Mouse (Mus musculus): Measurements from ENCODE around the gene Npas4. TPM values are rescaled to one million over a fixed set of nuclear protein-coding genes. Genes with fewer than 3 reads are reported as not detected.

Gene Npas4
- polyA plus RNA-seq, 1 experiment from 2014 or later: 0.20 TPM

DNA sequence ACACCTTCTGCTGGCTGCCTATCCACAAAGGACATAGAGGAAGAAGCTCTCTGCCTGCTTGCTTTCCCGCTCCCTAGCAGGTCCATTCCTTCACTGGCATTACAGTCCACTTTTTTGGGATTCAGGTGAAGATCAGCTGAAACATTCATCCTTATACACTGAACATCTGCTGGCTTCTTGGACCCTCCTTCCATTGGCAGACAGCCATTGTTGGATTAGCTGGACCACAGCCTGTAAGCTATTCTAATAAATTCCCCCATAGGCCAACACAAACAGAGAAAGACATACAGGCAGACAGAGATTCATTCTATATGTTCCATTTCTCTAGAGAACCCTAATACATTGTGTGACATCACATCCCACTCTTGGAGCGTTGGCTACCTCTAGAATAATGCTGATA is 53.2 kb downstream of the Npas4 start:
- Histone ChIP-seq H3K4me2 (replicated peaks) (no peak overlapping the region), H3K27me3 (peaks cover 18% of the 10 kb centered on the region), H3K27ac (replicated peaks) (no peak overlapping the region), H3K9me3 (no peaks in the 10 kb centered on the region), H3K36me3 (no peaks in the 10 kb centered on the region), H3K4me1 (no peaks in the 10 kb centered on the region), H3K4me3 (no peak overlapping the region), H3K9ac (replicated peaks) (no peak overlapping the region)
- ATAC-seq (ENCODE audit: low FRiP score, low read depth): no peak
- 87% methylated on average over 2 of the region's 2 CpGs for WGBS

Other genes with a start within 250 kb of the Npas4 start
- 162 and 168 TPM in 2 replicates for gene Rbm4b, start 233.8 kb downstream of the Npas4 start, polyA plus RNA-seq (2016; fragmentation: Nextera tagmentation; extraction: Ambion mirVana)
- gene Rbm4, start 196.4 kb downstream of the Npas4 start, polyA plus RNA-seq (2016; fragmentation: Nextera tagmentation; extraction: Ambion mirVana): 86.0 and 94.7 TPM in 2 replicates
- 47.3 and 50.1 TPM in 2 replicates for gene Gm21992, start 178.7 kb downstream of the Npas4 start, polyA plus RNA-seq (2016; fragmentation: Nextera tagmentation; extraction: Ambion mirVana)
- gene Rbm14, start 178.7 kb downstream of the Npas4 start, polyA plus RNA-seq (2016; fragmentation: Nextera tagmentation; extraction: Ambion mirVana): 108 and 111 TPM in 2 replicates
- gene Ccs, start 151.0 kb downstream of the Npas4 start, polyA plus RNA-seq (2016; fragmentation: Nextera tagmentation; extraction: Ambion mirVana): 34.1 and 38.1 TPM in 2 replicates
- gene Ccdc87, start 150.9 kb downstream of the Npas4 start, polyA plus RNA-seq (2016; fragmentation: Nextera tagmentation; extraction: Ambion mirVana): 0.15 TPM in 1 of 2 replicates, not detected in the other
- 51.7 and 52.0 TPM in 2 replicates for gene Ctsf, start 135.2 kb downstream of the Npas4 start, polyA plus RNA-seq (2016; fragmentation: Nextera tagmentation; extraction: Ambion mirVana)
- gene Actn3, start 112.4 kb downstream of the Npas4 start, polyA plus RNA-seq (2016; fragmentation: Nextera tagmentation; extraction: Ambion mirVana): 1.2 and 1.6 TPM in 2 replicates
- gene Zdhhc24, start 111.6 kb downstream of the Npas4 start, polyA plus RNA-seq (2016; fragmentation: Nextera tagmentation; extraction: Ambion mirVana): 21.6 and 21.8 TPM in 2 replicates
- 9.9 and 11.4 TPM in 2 replicates for gene Bbs1, start 83.7 kb downstream of the Npas4 start, polyA plus RNA-seq (2016; fragmentation: Nextera tagmentation; extraction: Ambion mirVana)
- gene Dpp3, start 62.0 kb downstream of the Npas4 start, polyA plus RNA-seq (2016; fragmentation: Nextera tagmentation; extraction: Ambion mirVana): 179 and 189 TPM in 2 replicates
- gene Peli3, start 47.2 kb downstream of the Npas4 start, polyA plus RNA-seq (2016; fragmentation: Nextera tagmentation; extraction: Ambion mirVana): 3.8 and 4.6 TPM in 2 replicates
- gene Mrpl11, start 28.2 kb downstream of the Npas4 start, polyA plus RNA-seq (2016; fragmentation: Nextera tagmentation; extraction: Ambion mirVana): 125 and 129 TPM in 2 replicates
- 4.8 and 5.1 TPM in 2 replicates for gene Slc29a2, start 33.5 kb upstream of the Npas4 start, polyA plus RNA-seq (2016; fragmentation: Nextera tagmentation; extraction: Ambion mirVana)
- gene B4gat1, start 48.5 kb upstream of the Npas4 start, polyA plus RNA-seq (2016; fragmentation: Nextera tagmentation; extraction: Ambion mirVana): 40.7 and 42.4 TPM in 2 replicates
- gene AC124502.3, start 48.6 kb upstream of the Npas4 start, polyA plus RNA-seq (2016; fragmentation: Nextera tagmentation; extraction: Ambion mirVana): 4.0 and 4.4 TPM in 2 replicates
- gene Brms1, start 51.0 kb upstream of the Npas4 start, polyA plus RNA-seq (2016; fragmentation: Nextera tagmentation; extraction: Ambion mirVana): 56.6 and 63.7 TPM in 2 replicates
- 1.7 and 2.0 TPM in 2 replicates for gene Rin1, start 60.2 kb upstream of the Npas4 start, polyA plus RNA-seq (2016; fragmentation: Nextera tagmentation; extraction: Ambion mirVana)
- gene Cd248, start 77.8 kb upstream of the Npas4 start, polyA plus RNA-seq (2016; fragmentation: Nextera tagmentation; extraction: Ambion mirVana): 24.7 and 31.5 TPM in 2 replicates
- 0.94 and 2.0 TPM in 2 replicates for gene Tmem151a, start 95.2 kb upstream of the Npas4 start, polyA plus RNA-seq (2016; fragmentation: Nextera tagmentation; extraction: Ambion mirVana)
- gene Yif1a, start 98.2 kb upstream of the Npas4 start, polyA plus RNA-seq (2016; fragmentation: Nextera tagmentation; extraction: Ambion mirVana): 60.9 and 61.6 TPM in 2 replicates
- gene Cnih2, start 108.2 kb upstream of the Npas4 start, polyA plus RNA-seq (2016; fragmentation: Nextera tagmentation; extraction: Ambion mirVana): 196 and 239 TPM in 2 replicates
- gene Rab1b, start 116.8 kb upstream of the Npas4 start, polyA plus RNA-seq (2016; fragmentation: Nextera tagmentation; extraction: Ambion mirVana): 232 and 247 TPM in 2 replicates
- 53.3 and 54.7 TPM in 2 replicates for gene Klc2, start 128.2 kb upstream of the Npas4 start, polyA plus RNA-seq (2016; fragmentation: Nextera tagmentation; extraction: Ambion mirVana)